Mouse (Mus musculus): ENCODE measurements around the gene Dnmt3a.

GRCm38 (mm10) chr12:3870024-3870423 is 64.2 kb downstream of the Dnmt3a start:
- TF ChIP-seq CTCF (IDR thresholded peaks at IDR 0.05; ENCODE audit: low read depth) (no peak), EP300 (IDR thresholded peaks at IDR 0.05; ENCODE audit: low read depth) (no peak)
